Mouse (Mus musculus): ENCODE measurements at regions not wholly inside any gene's neighbourhood (a gene's known extent, or its start where the extent isn't known, plus 50 kb on each side); places are given as distances from the start of the nearest gene placed in this dataset.
"Not testable (repeated sequence)": the region's sequence is repeated elsewhere in the genome, so short reads cannot be mapped to it uniquely, and the experiment has no call there.

DNA sequence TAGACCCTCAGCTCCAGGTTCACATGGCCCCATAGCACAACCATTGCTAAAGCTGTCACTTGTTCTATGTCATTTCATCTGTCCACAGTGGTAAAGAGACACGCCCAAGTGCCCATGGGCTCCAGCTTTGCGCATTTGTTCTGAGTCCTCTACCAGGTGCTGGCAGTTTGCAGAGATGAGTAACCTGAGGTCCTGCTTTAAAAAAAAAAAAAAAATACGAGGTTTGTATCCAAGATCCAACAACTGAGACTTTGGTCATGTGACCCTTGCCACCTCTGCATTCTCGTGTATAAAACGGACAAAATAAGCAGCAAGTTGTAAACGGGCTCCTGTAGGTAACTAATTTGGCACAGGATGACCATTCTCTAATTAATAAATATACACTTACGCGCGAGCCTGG is 79.9 kb downstream of the Cpn2 start:
- intact Hi-C loops (cut with DNase I; ENCODE audit: low total_unique reads), result loop anchor here (5.0 kb wide), 1 partner anchor 115 kb away; no protein-coding TSS in a partner anchor
- no peak for DNase-seq

DNA sequence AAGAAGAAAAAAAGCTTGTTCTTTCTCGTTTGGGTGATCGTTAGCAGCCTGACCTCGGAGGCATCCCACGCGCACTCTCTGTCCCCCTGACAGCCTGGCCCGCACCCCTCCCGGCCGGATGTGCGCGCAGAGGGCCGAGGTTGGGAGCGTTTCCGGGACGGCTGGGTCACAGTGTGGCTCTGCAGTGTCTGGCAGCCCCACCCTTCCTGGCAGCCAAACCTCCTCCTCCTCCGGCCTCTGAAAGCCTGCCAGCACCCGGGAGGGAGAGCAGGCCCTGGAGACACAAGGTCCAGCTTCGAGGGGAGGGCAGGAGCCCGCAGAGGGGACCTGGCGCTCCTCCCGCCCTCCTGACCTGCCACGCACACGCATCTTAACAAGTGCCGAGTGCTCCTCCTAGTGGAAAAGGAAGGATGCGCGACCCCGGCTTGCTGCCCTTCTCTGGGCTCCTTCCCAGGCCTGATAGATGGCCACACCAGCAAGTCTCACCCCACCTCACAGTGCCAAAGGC is 79.3 kb downstream of the Cpn2 start:
- DNase-seq, result peak; percentile 96
- intact Hi-C loops (cut with DNase I; ENCODE audit: low total_unique reads), result loop anchor here (2.0 to 5.0 kb wide), 2 partner anchors 116 to 457 kb away; no protein-coding TSS in a partner anchor

DNA sequence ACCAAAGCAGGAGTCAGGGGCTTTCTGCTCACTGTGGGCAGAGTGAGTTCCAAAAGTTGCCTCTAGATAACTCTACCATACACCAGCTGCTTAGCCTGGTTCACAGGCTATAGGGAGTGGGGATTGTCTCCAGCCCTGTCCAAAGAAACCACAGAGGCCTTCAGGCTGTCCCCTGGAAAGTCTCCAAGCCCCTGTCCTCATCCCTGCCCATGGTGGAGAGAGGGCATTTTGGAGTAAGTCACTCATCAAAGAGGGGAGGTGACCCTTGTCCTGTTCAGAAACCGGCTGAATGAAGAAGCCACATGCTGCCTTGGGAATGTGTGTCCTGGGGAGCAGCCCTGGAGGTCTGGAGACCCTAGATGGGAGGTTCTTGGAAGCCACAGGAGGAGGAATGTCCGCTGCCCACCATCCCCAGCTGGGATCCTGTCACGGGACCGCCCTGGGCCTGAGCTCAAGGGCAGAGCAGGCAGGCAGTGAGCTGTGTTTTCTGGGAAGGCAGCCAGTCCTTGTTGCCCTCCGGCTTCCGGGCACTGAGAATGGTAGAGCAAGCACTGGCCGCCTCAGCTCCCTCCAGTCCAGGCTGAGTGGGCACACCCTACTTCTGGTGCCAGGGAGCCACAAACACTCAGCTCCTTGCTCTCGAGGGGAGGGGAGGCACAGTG is 78.4 kb downstream of the Cpn2 start:
- DNase-seq, result peak; percentile 54
- intact Hi-C loops (cut with DNase I; ENCODE audit: low total_unique reads), result loop anchor here (2.0 to 5.0 kb wide), 2 partner anchors 117 to 458 kb away; no protein-coding TSS in a partner anchor

DNA sequence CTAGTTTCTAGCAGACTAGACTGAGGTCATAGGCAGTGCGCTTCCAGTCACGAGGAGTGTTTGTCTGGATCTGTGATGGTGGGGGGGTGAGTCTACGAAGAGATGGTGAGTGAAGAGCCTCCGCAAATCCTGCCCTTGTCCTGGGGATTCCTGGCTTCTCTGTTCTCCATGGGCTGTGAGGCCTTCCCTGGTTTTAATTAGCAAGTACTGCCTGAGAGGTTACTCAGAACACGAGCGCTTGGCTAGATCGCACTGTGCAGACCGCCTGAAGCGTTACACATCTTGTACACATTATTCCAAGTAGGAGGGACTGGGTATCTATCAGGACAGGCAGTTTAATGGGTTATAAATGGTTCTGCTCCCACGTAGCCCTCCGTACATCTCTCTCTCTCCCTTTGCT is 76.9 kb downstream of the Cpn2 start:
- intact Hi-C loops (cut with DNase I; ENCODE audit: low total_unique reads), result no loop called here
- DNase-seq, result no peak

DNA sequence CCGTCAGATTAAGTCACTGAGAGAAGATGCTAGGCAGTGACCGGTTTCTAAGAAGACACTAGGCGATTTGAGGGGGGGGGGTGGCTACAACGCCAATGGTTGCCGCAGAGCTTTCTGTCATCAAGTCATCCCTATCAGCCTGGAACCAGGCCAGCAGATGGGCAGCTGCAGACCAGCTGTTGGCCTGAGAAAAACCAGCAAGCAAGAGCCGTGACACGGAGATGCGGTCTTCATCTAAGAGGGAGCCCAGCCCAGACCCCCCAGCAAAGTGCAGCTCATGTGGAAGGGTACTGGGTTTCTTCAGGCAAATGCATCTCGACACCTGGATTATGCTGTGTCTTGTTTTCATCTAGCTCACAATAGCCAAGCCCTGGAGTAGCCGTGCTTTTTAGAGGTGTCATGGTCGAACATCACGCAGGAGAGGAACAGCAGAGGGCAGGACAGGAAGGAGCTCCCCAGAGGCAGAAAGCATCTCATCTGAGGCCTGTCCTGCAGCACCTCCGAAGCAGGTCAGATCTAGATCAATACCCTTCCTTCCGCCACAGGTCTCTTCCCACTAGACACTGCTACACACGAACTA is 76.3 kb downstream of the Cpn2 start:
- DNase-seq, result no peak
- intact Hi-C loops (cut with DNase I; ENCODE audit: low total_unique reads), result no loop called here

DNA sequence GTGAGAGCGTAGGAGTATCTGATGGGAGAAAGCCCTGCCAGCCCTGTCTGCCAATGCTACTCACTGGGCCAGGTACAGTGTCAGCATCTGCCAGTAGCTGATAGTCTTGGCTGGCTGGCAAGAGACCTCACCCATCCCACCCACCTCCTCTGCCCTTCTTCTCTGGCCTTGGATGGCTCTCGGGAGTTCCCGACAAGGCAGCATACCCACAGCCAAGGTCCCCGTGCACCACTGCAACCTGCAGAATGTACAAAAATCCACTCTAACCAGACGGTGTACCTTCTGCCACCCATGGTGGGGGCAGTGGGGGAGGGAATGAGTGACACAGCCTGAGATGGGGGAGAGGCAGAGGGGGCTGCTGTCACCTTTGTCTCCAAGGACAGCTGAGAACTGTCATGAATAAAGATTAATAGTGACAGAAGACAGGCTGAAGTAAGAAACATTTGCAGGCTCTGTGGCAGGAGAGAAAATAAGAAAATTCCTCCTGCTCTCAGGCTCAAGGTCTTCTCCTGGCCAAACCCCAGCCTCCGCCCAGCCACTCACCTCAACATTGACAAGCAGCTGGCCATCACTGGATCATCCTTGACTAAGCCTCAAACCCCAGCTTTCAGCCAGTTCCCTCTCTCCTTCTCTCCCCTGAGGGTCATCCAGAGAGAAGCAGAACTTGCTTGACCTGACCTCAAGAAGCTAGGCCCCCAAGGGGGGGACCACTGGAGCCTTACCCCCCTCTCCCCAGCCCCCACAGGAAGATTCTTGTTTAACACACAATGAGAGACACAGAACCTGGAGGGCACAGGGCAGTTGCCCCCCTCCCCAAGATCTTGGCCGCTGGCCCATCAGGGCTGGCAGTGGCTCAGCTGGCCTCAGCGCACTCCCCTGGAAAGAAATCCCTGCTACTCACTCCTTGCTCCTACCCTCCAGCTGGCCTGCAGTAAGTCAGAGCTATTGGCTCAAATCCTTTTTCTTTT is 73.7 kb downstream of the Cpn2 start:
- intact Hi-C loops (cut with DNase I; ENCODE audit: low total_unique reads), result no loop called here

DNA sequence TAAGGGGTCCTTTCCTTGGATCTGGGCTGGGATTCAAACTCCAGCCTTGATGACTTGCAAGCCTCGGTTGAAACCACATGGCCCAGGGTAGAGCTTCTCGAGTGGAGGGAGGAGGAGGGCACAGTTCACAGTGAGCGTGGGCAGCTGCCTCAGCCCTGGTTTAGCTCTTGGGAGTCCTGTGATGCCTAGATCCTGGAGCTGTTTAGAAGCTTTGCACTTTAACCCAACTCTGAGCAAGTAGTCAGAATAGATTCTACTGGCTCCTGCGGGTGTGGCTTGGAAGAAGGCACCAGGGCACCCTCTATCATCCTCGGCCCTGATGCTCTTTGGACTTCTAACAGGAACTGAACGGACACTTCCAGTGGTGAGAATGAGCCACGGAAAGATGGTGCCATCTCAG is 72.5 kb downstream of the Cpn2 start:
- intact Hi-C loops (cut with DNase I; ENCODE audit: low total_unique reads), result no loop called here
- DNase-seq, result peak; percentile 2

More for the DNA sequence above, 73.7 kb downstream of the Cpn2 start:
- peak; percentile 52 for DNase-seq

DNA sequence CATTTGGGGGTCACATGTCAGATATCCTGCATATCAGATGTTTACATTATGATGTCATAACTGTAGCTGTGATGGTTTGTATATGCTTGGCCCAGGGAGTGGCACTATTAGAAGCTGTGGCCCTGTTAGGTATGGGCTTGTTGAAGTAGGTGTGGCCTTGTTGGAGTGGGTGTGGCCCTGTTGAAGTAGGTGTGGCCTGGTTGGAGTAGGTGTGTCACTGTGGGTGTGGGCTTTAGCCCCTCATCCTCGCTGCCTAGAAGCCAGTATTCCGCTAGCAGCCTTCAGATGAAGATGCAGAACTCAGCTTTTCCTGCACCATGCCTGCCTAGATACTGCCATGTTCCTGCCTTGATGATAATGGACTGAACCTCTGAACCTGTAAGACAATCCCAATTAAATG is 71.4 kb downstream of the Cpn2 start:
- intact Hi-C loops (cut with DNase I; ENCODE audit: low total_unique reads), result not testable (repeated sequence)

DNA sequence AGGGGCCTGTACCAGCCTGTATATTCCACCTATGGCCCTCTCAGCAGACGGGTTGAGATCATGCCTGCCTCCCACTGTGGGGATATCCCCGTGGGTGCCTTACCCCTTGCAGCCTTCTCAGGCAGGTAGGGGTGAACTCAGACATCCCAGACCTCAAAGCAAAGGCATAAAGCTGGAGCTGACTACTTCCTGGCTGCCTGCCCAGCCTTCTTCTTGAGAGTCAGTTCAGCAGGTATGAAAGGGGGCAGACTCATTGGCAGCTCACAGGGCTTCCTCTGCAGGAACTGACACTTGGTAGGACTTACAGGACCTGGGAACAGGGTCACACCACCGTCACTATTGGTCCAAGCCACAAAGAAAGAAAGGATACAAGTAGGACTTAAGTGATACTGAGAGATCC is 69.9 kb downstream of the Cpn2 start:
- no peak for DNase-seq
- intact Hi-C loops (cut with DNase I; ENCODE audit: low total_unique reads), result no loop called here

More for the DNA sequence above, 71.4 kb downstream of the Cpn2 start:
- not testable (repeated sequence) for DNase-seq

DNA sequence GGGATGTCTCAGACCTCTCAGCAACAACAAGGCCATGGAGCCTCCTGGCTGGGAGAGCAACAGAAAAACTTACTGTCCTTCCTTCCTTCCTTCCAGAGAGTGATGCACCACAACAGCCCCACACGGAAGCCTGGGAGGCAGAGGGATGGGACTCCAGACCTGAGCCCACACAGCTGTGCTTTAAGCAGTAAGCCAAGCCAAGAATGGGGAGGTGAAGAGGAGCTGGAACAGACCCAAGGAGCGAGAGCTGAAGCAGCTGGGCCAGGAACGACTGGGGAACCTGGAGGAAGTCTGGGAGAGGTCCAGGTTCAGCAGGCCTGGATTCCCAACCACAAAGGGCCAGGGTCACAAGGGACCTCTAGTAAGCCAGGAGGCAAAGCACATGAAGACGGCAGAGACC is 67.5 kb downstream of the Cpn2 start:
- DNase-seq, result no peak
- intact Hi-C loops (cut with DNase I; ENCODE audit: low total_unique reads), result no loop called here

DNA sequence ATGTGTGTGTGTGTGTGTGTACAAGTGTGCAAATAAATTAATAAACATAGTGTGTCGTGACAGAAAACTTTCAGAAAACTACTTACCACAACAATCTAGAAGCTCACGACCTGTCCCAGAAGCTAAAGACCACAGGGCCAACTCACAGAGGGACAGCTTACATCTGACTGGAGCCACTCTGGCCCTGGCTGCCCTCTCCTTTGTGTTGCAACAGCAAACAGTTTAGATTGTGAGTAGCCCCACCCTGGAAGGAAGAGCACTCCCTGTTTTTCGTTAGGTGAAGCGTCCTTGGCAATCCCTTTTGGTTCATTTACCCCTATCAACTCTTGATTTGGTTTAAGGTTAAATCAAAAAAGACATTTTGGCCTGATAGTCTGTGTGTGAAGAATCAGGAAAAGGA is 63.2 kb downstream of the Cpn2 start:
- no peak for DNase-seq
- intact Hi-C loops (cut with DNase I; ENCODE audit: low total_unique reads), result no loop called here

DNA sequence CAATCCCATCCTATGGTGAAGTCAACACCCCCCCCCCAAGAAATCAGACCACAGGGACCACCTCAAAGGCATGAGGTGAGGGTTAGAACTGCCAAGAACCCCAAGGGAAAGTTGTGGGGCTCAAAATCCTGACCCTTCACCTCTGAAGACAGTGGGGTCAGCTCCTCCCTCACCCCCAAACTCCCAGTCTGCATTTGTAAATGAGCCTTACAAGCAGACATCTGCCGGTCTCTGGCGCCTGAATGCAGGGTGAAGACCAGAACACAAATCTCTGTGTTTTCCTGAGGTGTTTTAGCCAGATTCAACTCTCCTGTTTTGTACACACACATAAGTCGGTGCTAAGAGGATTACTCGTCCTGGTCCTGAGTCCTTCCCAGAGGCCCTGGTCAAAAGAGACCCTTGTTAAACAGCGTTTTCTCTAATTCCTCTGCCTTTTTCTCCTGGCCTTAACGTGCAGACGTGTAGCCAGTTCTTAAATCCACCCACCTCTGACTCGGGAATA is 61.9 kb downstream of the Cpn2 start:
- intact Hi-C loops (cut with DNase I; ENCODE audit: low total_unique reads), result no loop called here
- no peak for DNase-seq

DNA sequence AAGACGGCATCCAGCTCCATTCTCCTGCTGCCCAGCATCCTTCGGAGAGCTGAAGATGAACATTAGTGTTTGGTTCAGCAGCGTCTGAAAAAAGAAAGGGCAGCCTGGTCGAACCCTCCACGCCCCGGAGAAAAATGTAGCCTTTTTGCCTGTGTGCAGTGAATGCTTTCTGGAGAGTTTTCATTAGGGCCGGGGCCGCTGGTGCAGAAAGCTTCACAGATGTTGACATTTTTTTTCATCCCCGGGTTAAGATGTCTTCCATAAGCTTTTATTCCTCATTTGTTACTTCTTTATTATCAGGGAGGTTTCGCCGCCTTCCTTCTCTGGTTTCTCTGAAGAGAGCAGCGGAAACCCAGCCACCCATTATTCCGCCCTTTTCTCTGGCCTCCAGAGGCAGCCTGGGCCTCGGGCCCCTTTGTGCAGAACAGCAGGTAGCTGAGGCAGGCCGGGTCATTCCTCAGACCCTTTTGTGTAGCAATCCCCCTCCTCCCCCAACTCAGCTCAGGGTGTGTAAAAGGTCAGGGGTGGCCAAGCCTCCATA is 61.4 kb downstream of the Cpn2 start:
- intact Hi-C loops (cut with DNase I; ENCODE audit: low total_unique reads), result no loop called here
- no peak for DNase-seq

Measured in gastrocnemius, postnatal 14 days (tissue).